Mouse (Mus musculus): Measurements from ENCODE around the gene Abcb9.

Gene Abcb9

GRCm38 (mm10) chr5:124093852-124094604 is 1.6 kb downstream of the Abcb9 start:
- DNase-seq (ENCODE audit: extremely low spot score, low read depth, low spot score): no peak

GRCm38 (mm10) chr5:124093120-124093794 is 2.3 kb downstream of the Abcb9 start:
- DNase-seq (ENCODE audit: extremely low spot score, low read depth, low spot score): no peak

GRCm38 (mm10) chr5:124091951-124092406 is 3.6 kb downstream of the Abcb9 start:
- no peak for DNase-seq (ENCODE audit: extremely low spot score, low read depth, low spot score)

- no peak for DNase-seq (ENCODE audit: extremely low spot score, low read depth, low spot score)
Measured at GRCm38 (mm10) chr5:124089868-124090267, 5.7 kb downstream of the Abcb9 start.

GRCm38 (mm10) chr5:124086876-124087275 is 8.7 kb downstream of the Abcb9 start:
- no peak for DNase-seq (ENCODE audit: extremely low spot score, low read depth, low spot score)

GRCm38 (mm10) chr5:124085513-124085912 is 10.1 kb downstream of the Abcb9 start:
- DNase-seq (ENCODE audit: extremely low spot score, low read depth, low spot score): no peak

GRCm38 (mm10) chr5:124084588-124085173 is 10.9 kb downstream of the Abcb9 start:
- DNase-seq (ENCODE audit: extremely low spot score, low read depth, low spot score): peak; percentile 60

GRCm38 (mm10) chr5:124083850-124084587 is 11.6 kb downstream of the Abcb9 start:
- no peak for DNase-seq (ENCODE audit: extremely low spot score, low read depth, low spot score)

GRCm38 (mm10) chr5:124082941-124083688 is 12.5 kb downstream of the Abcb9 start:
- no peak for DNase-seq (ENCODE audit: extremely low spot score, low read depth, low spot score)

GRCm38 (mm10) chr5:124082447-124082846 is 13.2 kb downstream of the Abcb9 start:
- DNase-seq (ENCODE audit: extremely low spot score, low read depth, low spot score): no peak

GRCm38 (mm10) chr5:124079880-124080279 is 15.7 kb downstream of the Abcb9 start:
- no peak for DNase-seq (ENCODE audit: extremely low spot score, low read depth, low spot score)

GRCm38 (mm10) chr5:124078794-124079416 is 16.7 kb downstream of the Abcb9 start:
- no peak for DNase-seq (ENCODE audit: extremely low spot score, low read depth, low spot score)

- DNase-seq (ENCODE audit: extremely low spot score, low read depth, low spot score): no peak
Measured at GRCm38 (mm10) chr5:124077856-124078460, 17.6 kb downstream of the Abcb9 start.

- no peak for DNase-seq (ENCODE audit: extremely low spot score, low read depth, low spot score)
Measured at GRCm38 (mm10) chr5:124077241-124077640, 18.4 kb downstream of the Abcb9 start.

GRCm38 (mm10) chr5:124076559-124076958 is 19.0 kb downstream of the Abcb9 start:
- no peak for DNase-seq (ENCODE audit: extremely low spot score, low read depth, low spot score)

- DNase-seq (ENCODE audit: extremely low spot score, low read depth, low spot score): no peak
Measured at GRCm38 (mm10) chr5:124075716-124076115, 19.9 kb downstream of the Abcb9 start.

GRCm38 (mm10) chr5:124074845-124075307 is 20.7 kb downstream of the Abcb9 start:
- DNase-seq (ENCODE audit: extremely low spot score, low read depth, low spot score): no peak

GRCm38 (mm10) chr5:124073682-124074081 is 21.9 kb downstream of the Abcb9 start:
- no peak for DNase-seq (ENCODE audit: extremely low spot score, low read depth, low spot score)

- no peak for DNase-seq (ENCODE audit: extremely low spot score, low read depth, low spot score)
Measured at GRCm38 (mm10) chr5:124069657-124070056, 25.9 kb downstream of the Abcb9 start.

Measured in hindlimb bud, embryonic 11.5 days (tissue).